ENCODE assay signal across 8 mouse cellular contexts in the genomic region with DNA sequence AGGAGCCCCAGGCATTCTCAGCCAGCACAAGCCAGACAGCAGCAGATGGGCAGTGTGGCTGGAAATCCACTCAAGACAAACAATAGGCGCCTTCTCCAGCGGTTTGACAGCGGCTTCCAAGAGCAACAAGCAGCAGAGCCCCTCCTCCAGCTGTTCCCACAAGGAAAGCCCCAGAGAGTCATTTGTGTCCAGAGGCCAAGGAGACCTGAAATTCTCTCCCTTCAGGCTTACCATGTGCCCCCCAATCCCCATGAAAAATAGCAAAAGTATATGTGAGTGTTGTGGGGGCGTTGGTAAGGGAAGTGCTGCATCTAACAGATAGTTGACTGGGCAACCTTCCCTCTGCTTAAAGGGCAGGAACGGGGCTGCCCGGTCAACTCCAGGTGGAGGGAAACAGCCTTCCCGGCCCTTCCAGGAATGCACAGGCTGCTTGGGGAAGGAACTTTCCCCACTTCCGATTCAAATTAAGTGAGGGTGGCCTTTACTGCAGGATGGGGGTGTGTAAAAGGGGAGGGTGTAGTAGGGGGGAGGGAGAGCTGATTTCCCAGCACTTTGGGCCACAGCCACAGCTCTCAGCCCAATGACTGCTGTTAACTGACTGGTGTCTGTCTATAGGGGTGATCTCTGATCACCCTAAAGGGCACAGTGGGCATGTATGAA. TPM values are rescaled to one million over a fixed set of nuclear protein-coding genes. Genes with fewer than 3 reads are reported as not detected.
DNase-seq lines count a peak whose midpoint lies in the region; ATAC-seq and TF ChIP-seq lines count a peak whose summit lies in the region.

No protein-coding gene starts in this region.

- 0 out of 4 replicates have a peak overlapping the region, but pooled peaks have one; percentile 8 to 12 for H3K4me3 ChIP-seq in ES-E14 (ENCODE audit: insufficient read depth in 1 of 2, low read depth in 1 of 2, low read length in 2 of 2, poor library complexity in 1 of 2, severe bottlenecking in 1 of 2)
- H3K4me3 ChIP-seq in embryonic facial prominence, embryonic 11.5 days (ENCODE audit: low read depth, low read length) = no peak overlapping the region
- 0 out of 2 replicates have a peak overlapping the region, but pooled peaks have one; percentile 76 for H3K4me3 ChIP-seq in heart, embryonic 13.5 days
- peak overlapping the region; percentile 74 for H3K4me3 ChIP-seq in limb, embryonic 15.5 days
- no peak overlapping the region for H3K4me3 ChIP-seq in stomach, embryonic 14.5 days (ENCODE audit: low read depth, low read length)

- H3K36me3 ChIP-seq in ES-E14 (ENCODE audit: control insufficient read depth, insufficient read depth, low read length, poor library complexity, severe bottlenecking) = no peaks in the 10 kb centered on the region
- H3K36me3 ChIP-seq in embryonic facial prominence, embryonic 11.5 days (replicated peaks; ENCODE audit: control insufficient read depth, insufficient read depth, low read depth, low read length) = no peaks in the 10 kb centered on the region
- H3K36me3 ChIP-seq in heart, embryonic 13.5 days = no peaks in the 10 kb centered on the region
- no peaks in the 10 kb centered on the region for H3K36me3 ChIP-seq in limb, embryonic 15.5 days
- no peaks in the 10 kb centered on the region for H3K36me3 ChIP-seq in stomach, embryonic 14.5 days (ENCODE audit: control insufficient read depth, insufficient read depth, low read length)

- H3K27ac ChIP-seq in ES-E14 (ENCODE audit: insufficient read depth, low read depth, low read length, poor library complexity, severe bottlenecking) = peak overlapping the region; percentile 18; the same call in 1 of the 2 replicates
- peak overlapping the region; percentile 36 for H3K27ac ChIP-seq in embryonic facial prominence, embryonic 11.5 days (replicated peaks; ENCODE audit: low read depth, low read length)
- H3K27ac ChIP-seq in heart, embryonic 13.5 days (replicated peaks) = peak overlapping the region; percentile 69
- H3K27ac ChIP-seq in limb, embryonic 15.5 days = peak overlapping the region; percentile 72
- H3K27ac ChIP-seq in stomach, embryonic 14.5 days (ENCODE audit: low read length) = peak overlapping the region; percentile 73

- H3K4me1 ChIP-seq in ES-E14 (ENCODE audit: control insufficient read depth in 2 of 2, insufficient read depth in 2 of 2, low read length in 2 of 2, poor library complexity in 1 of 2) = peaks cover 10 to 19% of the 10 kb centered on the region in 2 experiments
- peaks cover 4% of the 10 kb centered on the region for H3K4me1 ChIP-seq in embryonic facial prominence, embryonic 11.5 days (ENCODE audit: control insufficient read depth, insufficient read depth, low read length)
- H3K4me1 ChIP-seq in heart, embryonic 13.5 days = peaks cover 36% of the 10 kb centered on the region
- H3K4me1 ChIP-seq in limb, embryonic 15.5 days = peaks cover 60% of the 10 kb centered on the region
- H3K4me1 ChIP-seq in stomach, embryonic 14.5 days (ENCODE audit: control insufficient read depth, insufficient read depth, low read length) = peaks cover 41% of the 10 kb centered on the region

- no peaks in the 10 kb centered on the region for H3K9me3 ChIP-seq in ES-E14 (ENCODE audit: control insufficient read depth, insufficient read depth, low read depth, low read length)
- H3K9me3 ChIP-seq in embryonic facial prominence, embryonic 11.5 days (replicated peaks; ENCODE audit: control insufficient read depth, low read length) = no peaks in the 10 kb centered on the region
- no peaks in the 10 kb centered on the region for H3K9me3 ChIP-seq in heart, embryonic 13.5 days
- H3K9me3 ChIP-seq in limb, embryonic 15.5 days = no peaks in the 10 kb centered on the region
- no peaks in the 10 kb centered on the region for H3K9me3 ChIP-seq in stomach, embryonic 14.5 days (ENCODE audit: control insufficient read depth, low read depth, low read length)

- ATAC-seq in embryonic facial prominence, embryonic 11.5 days (replicated peaks; ENCODE audit: insufficient number of reproducible peaks, low FRiP score, low TSS enrichment, low read depth) = 0 out of 2 replicates have a peak, but pooled peaks have one; percentile 45
- no peak for ATAC-seq in heart, embryonic 13.5 days (ENCODE audit: extremely low read depth, insufficient number of reproducible peaks, low FRiP score, low TSS enrichment)
- ATAC-seq in limb, embryonic 15.5 days (ENCODE audit: insufficient number of reproducible peaks, low FRiP score, low TSS enrichment, low read depth) = no peak
- ATAC-seq in stomach, embryonic 14.5 days (ENCODE audit: insufficient number of reproducible peaks, insufficient read depth, low FRiP score, low read depth) = no peak

- WGBS in embryonic facial prominence, embryonic 11.5 days = 6% methylated on average over 8 of the region's 8 CpGs
- 9% methylated on average over 8 of the region's 8 CpGs for WGBS in heart, embryonic 13.5 days
- 4% methylated on average over 8 of the region's 8 CpGs for whole genome bisulfite sequencing in limb, embryonic 15.5 days
- WGBS in stomach, embryonic 14.5 days = 7% methylated on average over 8 of the region's 8 CpGs

- H3K27me3 ChIP-seq in embryonic facial prominence, embryonic 11.5 days (ENCODE audit: control insufficient read depth, insufficient read depth, low read length) = no peaks in the 10 kb centered on the region
- peaks cover 41% of the 10 kb centered on the region for H3K27me3 ChIP-seq in heart, embryonic 13.5 days (replicated peaks)
- no peaks in the 10 kb centered on the region for H3K27me3 ChIP-seq in limb, embryonic 15.5 days
- H3K27me3 ChIP-seq in stomach, embryonic 14.5 days (ENCODE audit: control insufficient read depth, insufficient read depth, low read length) = no peaks in the 10 kb centered on the region

- no peak overlapping the region for H3K4me2 ChIP-seq in embryonic facial prominence, embryonic 11.5 days (ENCODE audit: low read depth, low read length)
- H3K4me2 ChIP-seq in heart, embryonic 13.5 days = peak overlapping the region; percentile 95
- peak overlapping the region; percentile 86 for H3K4me2 ChIP-seq in limb, embryonic 15.5 days
- peak overlapping the region; percentile 89; the same call in 1 of the 2 replicates for H3K4me2 ChIP-seq in stomach, embryonic 14.5 days (replicated peaks; ENCODE audit: low read depth, low read length)

- DNase-seq in ES-E14 (ENCODE audit: low read depth, low spot score) = peak; percentile 37
- DNase-seq in embryonic facial prominence, embryonic 11.5 days (ENCODE audit: low spot score) = peak; percentile 38
- no peak for DNase-seq in frontal cortex, postnatal 36 days (ENCODE audit: low spot score in 2 of 2)
- DNase-seq in adrenal gland, postnatal 36 days = no peak
- DNase-seq in c-Kit-positive CD71-positive TER-119-positive erythroid progenitor cells, embryonic 14.5 days (ENCODE audit: low spot score) = no peak

- in situ Hi-C loops in ES-E14 (cut with MboI; ENCODE audit: low sequenced_read_pairs in 2 of 2, unreplicated experiment in 2 of 2) = no loop called here

- no peak overlapping the region; the same call in 1 of the 2 replicates for H3K9ac ChIP-seq in ES-E14 (ENCODE audit: insufficient read depth, low read depth, low read length, poor library complexity, severe bottlenecking)
- no peak overlapping the region; the same call in 1 of the 2 replicates for H3K9ac ChIP-seq in embryonic facial prominence, embryonic 11.5 days (replicated peaks; ENCODE audit: low read length)
- no peak overlapping the region for H3K9ac ChIP-seq in heart, embryonic 13.5 days
- H3K9ac ChIP-seq in limb, embryonic 15.5 days = no peak overlapping the region
- no peak overlapping the region for H3K9ac ChIP-seq in stomach, embryonic 14.5 days (replicated peaks; ENCODE audit: low read depth, low read length)

TF ChIP-seq in ES-E14, 5 proteins besides CTCF, POLR2A, EP300 and RAD21:
- TF ChIP-seq MAFK (IDR thresholded peaks at IDR 0.05; ENCODE audit: insufficient read depth, low read depth, low read length) (no peak), ZC3H11A (IDR thresholded peaks at IDR 0.05; ENCODE audit: borderline replicate concordance, low read depth, low read length) (no peak), ZNF384 (IDR thresholded peaks at IDR 0.05; ENCODE audit: low read depth, low read length) (no peak), HCFC1 (IDR thresholded peaks at IDR 0.05; ENCODE audit: borderline replicate concordance, insufficient read depth, low read length) (no peak), CHD2 (IDR thresholded peaks at IDR 0.05; ENCODE audit: low read depth, low read length) (no peak)

RNA-seq across cellular contexts. Expression of a gene that starts 0.9 kb away (rescaled TPM):
- total RNA-seq in ES-E14 (2012; rRNA removed) = 3.9 and 6.9 TPM in 2 replicates
- polyA plus RNA-seq in embryonic facial prominence, embryonic 11.5 days (2014; fragmentation: Nextera tagmentation; extraction: Ambion mirVana) = 25.7 and 26.6 TPM in 2 replicates
- polyA plus RNA-seq in heart, embryonic 13.5 days (2015; fragmentation: Nextera tagmentation; extraction: Ambion mirVana) = 7.3 TPM in 2 replicates
- polyA plus RNA-seq in limb, embryonic 15.5 days (2015; fragmentation: Nextera tagmentation; extraction: Ambion mirVana) = 23.4 and 23.9 TPM in 2 replicates
- 39.6 and 42.8 TPM in 2 replicates for polyA plus RNA-seq in stomach, embryonic 14.5 days (2014; fragmentation: Nextera tagmentation; extraction: Ambion mirVana)
- 1 to 10 TPM; 3.2 to 3.7 TPM for total RNA-seq in adrenal gland, postnatal 36 days (2021)

Comparison
In these comparisons a context has a peak if more than half of its experiments do, and no peak if none do; other contexts are left out.
1. DNase-seq: peak in ES-E14 (single experiment) and embryonic facial prominence, embryonic 11.5 days (single experiment); none in frontal cortex, postnatal 36 days (0 of 2), adrenal gland, postnatal 36 days (0 of 2) and c-Kit-positive CD71-positive TER-119-positive erythroid progenitor cells, embryonic 14.5 days (single experiment).
2. H3K27ac ChIP-seq: peak in every context shown above with its lines; median percentile 73 in stomach, embryonic 14.5 days; 72 in limb, embryonic 15.5 days; 69 in heart, embryonic 13.5 days; 36 in embryonic facial prominence, embryonic 11.5 days; 18 in ES-E14.
3. H3K4me3 ChIP-seq: peak in ES-E14 (2 of 2), heart, embryonic 13.5 days (single experiment) and limb, embryonic 15.5 days (single experiment); none in embryonic facial prominence, embryonic 11.5 days (single experiment) and stomach, embryonic 14.5 days (single experiment).